Mouse (Mus musculus): ENCODE data around the gene Gcdh.

GRCm38 (mm10) chr8:84841514-84841913 lies 52.2 kb downstream of the Gcdh start:
- TF ChIP-seq CTCF (IDR thresholded peaks at IDR 0.05; ENCODE audit: insufficient read depth, low read depth, low read length) (no peak), POLR2A (IDR thresholded peaks at IDR 0.05; ENCODE audit: insufficient read depth, low read depth, low read length) (no peak)

Measured in olfactory bulb, adult 2 months (tissue).